Mouse (Mus musculus) thymus, adult 2 months (tissue): ENCODE results near the gene Robo1. TPM values are rescaled to one million over a fixed set of nuclear protein-coding genes. Genes with fewer than 3 reads are reported as not detected.

Experiments
- DNase-seq: peaks from one replicate; pipeline ENCODE4 v3.0.0; 2021
- H3K27ac ChIP-seq: fragments of 200-500 bp; 2 replicates; pipeline ENCODE4 v1.5.1; 2012; ENCODE audit warnings: low read length, control low read depth; ENCODE audit not compliant: control insufficient read depth, insufficient read depth
- H3K27me3 ChIP-seq: fragments of 200-500 bp; 2 replicates; pipeline ENCODE4 v1.6.1; 2012; ENCODE audit warnings: mild to moderate bottlenecking, low read length, moderate library complexity, mixed read lengths; ENCODE audit not compliant: control insufficient read depth, insufficient read depth
- H3K36me3 ChIP-seq: fragments of 200-500 bp; 2 replicates; pipeline ENCODE4 v1.6.1; 2012; ENCODE audit warnings: mild to moderate bottlenecking, low read length, moderate library complexity; ENCODE audit not compliant: control insufficient read depth, insufficient read depth
- H3K4me1 ChIP-seq: fragments of 200-500 bp; replicated peaks from 2 replicates; pipeline ENCODE4 v1.6.1; 2012; ENCODE audit warnings: low read length; ENCODE audit not compliant: control insufficient read depth, insufficient read depth
- H3K4me3 ChIP-seq: fragments of 200-500 bp; 2 replicates; pipeline ENCODE4 v1.5.1; 2012; ENCODE audit warnings: mild to moderate bottlenecking, low read length, control low read depth, moderate library complexity; ENCODE audit not compliant: control insufficient read depth, insufficient read depth
- CTCF ChIP-seq: fragments of 200-500 bp; IDR thresholded peaks from 2 replicates; pipeline ENCODE4 v1.5.1; 2012; ENCODE audit warnings: mild to moderate bottlenecking, control low read depth, low read length, moderate library complexity, borderline replicate concordance; ENCODE audit not compliant: control insufficient read depth, poor library complexity, insufficient read depth; ENCODE audit errors: extremely low read depth
- POLR2A ChIP-seq: fragments of 200-500 bp; IDR thresholded peaks from 2 replicates; pipeline ENCODE4 v1.6.1; 2012; ENCODE audit warnings: mild to moderate bottlenecking, low read length, control low read depth, moderate library complexity; ENCODE audit not compliant: control insufficient read depth, poor library complexity, insufficient read depth; ENCODE audit errors: extremely low read depth
- WGBS: fragments of 180-500 bp; shearing (Covaris S2); methylation state at CpG from one replicate; pipeline ENCODE4 v1.1.7; 2018; 5-methylcytosine and 5-hydroxymethylcytosine counted together
- polyA plus RNA-seq: library from polyadenylated mRNA; depleted of rRNA; stranded (reverse); fragments of >200 nt; gene quantifications from 2 replicates; pipeline ENCODE4 v1.2.3, GENCODE M21; 2012

Gene Robo1
- polyA plus RNA-seq, 1 experiment = 5.8 TPM

- no peaks in the 10 kb centered on the region for H3K4me1 ChIP-seq
- DNase-seq = no peak
- H3K4me3 ChIP-seq = no peak overlapping the region
- no peak overlapping the region for H3K27ac ChIP-seq
- no peak for TF ChIP-seq CTCF
- no peak for TF ChIP-seq POLR2A
- 90% methylated on average over 4 of the region's 4 CpGs for WGBS
- no peaks in the 10 kb centered on the region for H3K27me3 ChIP-seq
- no peaks in the 10 kb centered on the region for H3K36me3 ChIP-seq
These were observed 411.0 kb downstream of the Robo1 start for GRCm38 (mm10) chr16:72719063-72719462.

GRCm38 (mm10) chr16:72720979-72721378 is 412.9 kb downstream of the Robo1 start:
- H3K36me3 ChIP-seq = no peaks in the 10 kb centered on the region
- no peak for DNase-seq
- H3K27ac ChIP-seq = no peak overlapping the region
- no peaks in the 10 kb centered on the region for H3K4me1 ChIP-seq
- no peak overlapping the region for H3K4me3 ChIP-seq
- TF ChIP-seq CTCF (no peak), POLR2A (no peak)
- H3K27me3 ChIP-seq = no peaks in the 10 kb centered on the region
- WGBS = 91% methylated on average over 4 of the region's 4 CpGs

GRCm38 (mm10) chr16:72721713-72722481 is 413.8 kb downstream of the Robo1 start:
- H3K27ac ChIP-seq = no peak overlapping the region
- TF ChIP-seq POLR2A = no peak
- TF ChIP-seq CTCF = no peak
- H3K27me3 ChIP-seq = no peaks in the 10 kb centered on the region
- no peak for DNase-seq
- H3K4me1 ChIP-seq = no peaks in the 10 kb centered on the region
- WGBS = 45% methylated on average over 14 of the region's 14 CpGs
- H3K4me3 ChIP-seq = no peak overlapping the region
- no peaks in the 10 kb centered on the region for H3K36me3 ChIP-seq

- 94% methylated on average over 5 of the region's 5 CpGs for WGBS
- no peak for DNase-seq
- Histone ChIP-seq H3K4me1 (no peaks in the 10 kb centered on the region), H3K4me3 (no peak overlapping the region), H3K27ac (no peak overlapping the region), H3K27me3 (no peaks in the 10 kb centered on the region), H3K36me3 (no peaks in the 10 kb centered on the region)
- no peak for TF ChIP-seq CTCF
- no peak for TF ChIP-seq POLR2A
These were observed 426.1 kb downstream of the Robo1 start for GRCm38 (mm10) chr16:72734234-72734633.

- H3K27me3 ChIP-seq = no peaks in the 10 kb centered on the region
- no peak overlapping the region for H3K4me3 ChIP-seq
- no peak overlapping the region for H3K27ac ChIP-seq
These were observed 427.1 kb downstream of the Robo1 start for GRCm38 (mm10) chr16:72735175-72735574.

GRCm38 (mm10) chr16:72735588-72735987 is 427.5 kb downstream of the Robo1 start:
- 97% methylated on average over 3 of the region's 3 CpGs for WGBS
- Histone ChIP-seq H3K27me3 (no peaks in the 10 kb centered on the region), H3K4me1 (no peaks in the 10 kb centered on the region), H3K27ac (no peak overlapping the region), H3K36me3 (no peaks in the 10 kb centered on the region), H3K4me3 (no peak overlapping the region)
- TF ChIP-seq CTCF (no peak), POLR2A (no peak)
- DNase-seq = no peak

More at GRCm38 (mm10) chr16:72735175-72735574, 427.1 kb downstream of the Robo1 start:
- no peak for TF ChIP-seq CTCF
- no peak for TF ChIP-seq POLR2A
- Histone ChIP-seq H3K36me3 (no peaks in the 10 kb centered on the region), H3K4me1 (no peaks in the 10 kb centered on the region)
- no peak for DNase-seq
- 91% methylated on average over 11 of the region's 11 CpGs for WGBS
